Mouse (Mus musculus): ENCODE measurements at regions not wholly inside any gene's neighbourhood (a gene's known extent, or its start where the extent isn't known, plus 50 kb on each side); places are given as distances from the start of the nearest gene placed in this dataset.

DNA sequence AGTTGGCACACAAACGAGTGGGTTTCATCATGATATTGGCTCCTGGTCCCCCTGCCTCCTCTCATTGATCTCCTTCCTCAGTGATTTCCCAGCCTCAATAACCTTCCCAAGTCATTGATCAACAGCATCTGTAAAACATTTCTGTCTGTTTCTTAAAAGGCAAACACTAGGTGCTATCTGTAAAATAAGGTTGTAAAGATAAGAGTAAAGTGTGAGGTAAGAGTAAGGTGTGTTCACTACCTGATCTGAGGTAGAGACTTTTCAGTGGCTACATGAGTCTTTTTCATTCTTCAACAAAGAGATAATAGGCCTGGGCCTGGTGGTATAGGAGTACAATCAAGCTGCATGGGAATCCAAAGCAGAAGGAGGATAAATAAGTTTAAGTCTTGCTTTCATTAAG lies 55.7 kb downstream of the Plk2 start:
- Histone ChIP-seq H3K36me3 (replicated peaks; ENCODE audit: control insufficient read depth, insufficient read depth, low read depth) (no peaks in the 10 kb centered on the region), H3K4me1 (replicated peaks; ENCODE audit: control insufficient read depth in 2 of 2, insufficient read depth in 2 of 2, low read length in 1 of 2) (no peaks in the 10 kb centered on the region; a peak in 1 of 4 replicates), H3K4me2 (ENCODE audit: low read depth) (no peak overlapping the region), H3K27ac (no peak overlapping the region), H3K9ac (replicated peaks) (no peak overlapping the region), H3K9me3 (ENCODE audit: control insufficient read depth, low read length) (no peaks in the 10 kb centered on the region), H3K27me3 (ENCODE audit: control insufficient read depth, insufficient read depth, low read length) (no peaks in the 10 kb centered on the region), H3K4me3 (ENCODE audit: insufficient read depth in 1 of 2, low read depth in 2 of 2, low read length in 2 of 2) (no peak overlapping the region)
- TF ChIP-seq EP300 (IDR thresholded peaks at IDR 0.05; ENCODE audit: low read depth), result no peak
- DNase-seq (ENCODE audit: low read depth in 3 of 3, low spot score in 3 of 3) (no peak), ATAC-seq (ENCODE audit: insufficient read depth) (no peak)
- WGBS (ENCODE audit: insufficient replicate concordance), result 31% methylated on average over 1 of the region's 1 CpGs

DNA sequence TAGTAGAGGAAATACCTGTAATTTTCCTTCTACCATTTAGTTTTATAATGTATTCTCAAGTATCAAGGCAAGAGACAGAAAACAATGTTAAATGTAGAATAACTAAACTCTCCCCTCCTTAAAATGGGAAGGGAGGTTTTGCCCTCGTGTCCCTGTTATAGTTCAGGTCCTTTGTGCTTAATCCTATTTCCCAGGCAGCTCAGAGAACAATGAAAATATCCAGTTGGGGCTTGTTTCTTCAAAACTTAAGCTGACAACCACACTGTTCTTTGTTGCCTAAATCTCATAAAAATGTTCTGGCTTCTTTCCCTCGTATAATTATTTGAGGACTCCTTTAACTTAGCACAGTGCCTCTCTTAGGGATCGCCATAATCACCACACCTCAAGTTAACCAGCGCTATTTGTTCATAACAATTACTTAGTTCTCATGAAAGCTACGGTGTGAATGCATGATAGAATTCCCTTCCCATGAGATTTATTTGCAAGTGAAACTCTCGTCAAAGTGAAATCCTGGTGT lies 57.2 kb downstream of the Plk2 start:
- no peaks in the 10 kb centered on the region for H3K27me3 ChIP-seq (ENCODE audit: control insufficient read depth, insufficient read depth, low read length)
- WGBS (ENCODE audit: insufficient replicate concordance), result 57% methylated on average over 6 of the region's 6 CpGs

DNA sequence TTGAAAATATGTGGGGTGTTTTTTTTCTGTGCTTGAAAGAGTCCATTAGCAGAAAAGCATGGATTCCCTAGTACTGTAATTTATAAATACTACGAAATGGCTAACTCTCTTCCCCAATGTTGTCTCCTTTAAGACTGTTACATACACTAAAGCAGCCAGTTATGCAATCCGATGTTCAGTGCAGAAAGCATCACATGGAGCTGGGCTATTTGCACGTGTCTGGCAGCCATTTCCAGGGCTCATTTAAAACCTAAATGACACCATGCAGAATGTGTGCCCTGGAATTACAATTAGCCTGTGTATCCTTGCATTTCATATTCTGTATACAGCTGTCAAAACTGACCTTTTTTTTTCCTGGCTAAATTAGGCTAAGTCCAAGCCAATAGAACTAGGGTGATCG lies 60.2 kb downstream of the Plk2 start:
- Histone ChIP-seq H3K36me3 (replicated peaks; ENCODE audit: control insufficient read depth, insufficient read depth, low read depth) (no peaks in the 10 kb centered on the region), H3K27ac (no peak overlapping the region), H3K9ac (replicated peaks) (no peak overlapping the region), H3K4me1 (replicated peaks; ENCODE audit: control insufficient read depth in 2 of 2, insufficient read depth in 2 of 2, low read length in 1 of 2) (no peaks in the 10 kb centered on the region; a peak in 1 of 4 replicates), H3K9me3 (ENCODE audit: control insufficient read depth, low read length) (no peaks in the 10 kb centered on the region), H3K4me3 (ENCODE audit: insufficient read depth in 1 of 2, low read depth in 2 of 2, low read length in 2 of 2) (no peak overlapping the region), H3K27me3 (ENCODE audit: control insufficient read depth, insufficient read depth, low read length) (no peaks in the 10 kb centered on the region), H3K4me2 (ENCODE audit: low read depth) (no peak overlapping the region)
- WGBS (ENCODE audit: insufficient replicate concordance), result 51% methylated on average over 4 of the region's 4 CpGs
- TF ChIP-seq CTCF (IDR thresholded peaks at IDR 0.05; ENCODE audit: low read depth) (no peak), EP300 (IDR thresholded peaks at IDR 0.05; ENCODE audit: low read depth) (no peak)
- ATAC-seq (ENCODE audit: insufficient read depth), result no peak
- DNase-seq (ENCODE audit: low read depth in 3 of 3, low spot score in 3 of 3), result no peak

More for the DNA sequence above, 57.2 kb downstream of the Plk2 start:
- no peaks in the 10 kb centered on the region; a peak in 1 of 4 replicates for H3K4me1 ChIP-seq (replicated peaks; ENCODE audit: control insufficient read depth in 2 of 2, insufficient read depth in 2 of 2, low read length in 1 of 2)
- no peak overlapping the region for H3K4me2 ChIP-seq (ENCODE audit: low read depth)
- H3K4me3 ChIP-seq (ENCODE audit: insufficient read depth in 1 of 2, low read depth in 2 of 2, low read length in 2 of 2), result no peak overlapping the region
- H3K9ac ChIP-seq (replicated peaks), result no peak overlapping the region
- no peak for DNase-seq (ENCODE audit: low read depth in 3 of 3, low spot score in 3 of 3)
- no peak overlapping the region for H3K27ac ChIP-seq
- ATAC-seq (ENCODE audit: insufficient read depth), result no peak
- H3K9me3 ChIP-seq (ENCODE audit: control insufficient read depth, low read length), result no peaks in the 10 kb centered on the region
- TF ChIP-seq CTCF (IDR thresholded peaks at IDR 0.05; ENCODE audit: low read depth) (no peak), EP300 (IDR thresholded peaks at IDR 0.05; ENCODE audit: low read depth) (no peak)
- no peaks in the 10 kb centered on the region for H3K36me3 ChIP-seq (replicated peaks; ENCODE audit: control insufficient read depth, insufficient read depth, low read depth)

GRCm38 (mm10) chr13:110455569-110456196 lies 60.8 kb downstream of the Plk2 start:
- Histone ChIP-seq H3K4me3 (ENCODE audit: insufficient read depth in 1 of 2, low read depth in 2 of 2, low read length in 2 of 2) (no peak overlapping the region), H3K27ac (no peak overlapping the region), H3K9me3 (ENCODE audit: control insufficient read depth, low read length) (no peaks in the 10 kb centered on the region), H3K4me2 (ENCODE audit: low read depth) (no peak overlapping the region), H3K36me3 (replicated peaks; ENCODE audit: control insufficient read depth, insufficient read depth, low read depth) (no peaks in the 10 kb centered on the region), H3K9ac (replicated peaks) (no peak overlapping the region), H3K27me3 (ENCODE audit: control insufficient read depth, insufficient read depth, low read length) (no peaks in the 10 kb centered on the region), H3K4me1 (replicated peaks; ENCODE audit: control insufficient read depth in 2 of 2, insufficient read depth in 2 of 2, low read length in 1 of 2) (no peaks in the 10 kb centered on the region; a peak in 1 of 4 replicates)
- TF ChIP-seq EP300 (IDR thresholded peaks at IDR 0.05; ENCODE audit: low read depth), result no peak
- TF ChIP-seq CTCF (IDR thresholded peaks at IDR 0.05; ENCODE audit: low read depth), result no peak
- WGBS (ENCODE audit: insufficient replicate concordance), result 57% methylated on average over 5 of the region's 5 CpGs
- ATAC-seq (ENCODE audit: insufficient read depth) (no peak), DNase-seq (ENCODE audit: low read depth in 3 of 3, low spot score in 3 of 3) (no peak)

GRCm38 (mm10) chr13:110458701-110459100 lies 63.9 kb downstream of the Plk2 start:
- DNase-seq (ENCODE audit: low read depth in 3 of 3, low spot score in 3 of 3) (no peak), ATAC-seq (ENCODE audit: insufficient read depth) (no peak)
- Histone ChIP-seq H3K9ac (replicated peaks) (no peak overlapping the region), H3K4me1 (replicated peaks; ENCODE audit: control insufficient read depth in 2 of 2, insufficient read depth in 2 of 2, low read length in 1 of 2) (no peaks in the 10 kb centered on the region; a peak in 1 of 4 replicates), H3K27ac (no peak overlapping the region), H3K9me3 (ENCODE audit: control insufficient read depth, low read length) (no peaks in the 10 kb centered on the region), H3K4me2 (ENCODE audit: low read depth) (no peak overlapping the region), H3K4me3 (ENCODE audit: insufficient read depth in 1 of 2, low read depth in 2 of 2, low read length in 2 of 2) (no peak overlapping the region), H3K36me3 (replicated peaks; ENCODE audit: control insufficient read depth, insufficient read depth, low read depth) (no peaks in the 10 kb centered on the region), H3K27me3 (ENCODE audit: control insufficient read depth, insufficient read depth, low read length) (no peaks in the 10 kb centered on the region)
- no peak for TF ChIP-seq EP300 (IDR thresholded peaks at IDR 0.05; ENCODE audit: low read depth)
- TF ChIP-seq CTCF (IDR thresholded peaks at IDR 0.05; ENCODE audit: low read depth), result no peak
- WGBS (ENCODE audit: insufficient replicate concordance), result 73% methylated on average over 4 of the region's 4 CpGs
